Mouse (Mus musculus): ENCODE measurements around the gene Fdps.

Fdps gene

DNA sequence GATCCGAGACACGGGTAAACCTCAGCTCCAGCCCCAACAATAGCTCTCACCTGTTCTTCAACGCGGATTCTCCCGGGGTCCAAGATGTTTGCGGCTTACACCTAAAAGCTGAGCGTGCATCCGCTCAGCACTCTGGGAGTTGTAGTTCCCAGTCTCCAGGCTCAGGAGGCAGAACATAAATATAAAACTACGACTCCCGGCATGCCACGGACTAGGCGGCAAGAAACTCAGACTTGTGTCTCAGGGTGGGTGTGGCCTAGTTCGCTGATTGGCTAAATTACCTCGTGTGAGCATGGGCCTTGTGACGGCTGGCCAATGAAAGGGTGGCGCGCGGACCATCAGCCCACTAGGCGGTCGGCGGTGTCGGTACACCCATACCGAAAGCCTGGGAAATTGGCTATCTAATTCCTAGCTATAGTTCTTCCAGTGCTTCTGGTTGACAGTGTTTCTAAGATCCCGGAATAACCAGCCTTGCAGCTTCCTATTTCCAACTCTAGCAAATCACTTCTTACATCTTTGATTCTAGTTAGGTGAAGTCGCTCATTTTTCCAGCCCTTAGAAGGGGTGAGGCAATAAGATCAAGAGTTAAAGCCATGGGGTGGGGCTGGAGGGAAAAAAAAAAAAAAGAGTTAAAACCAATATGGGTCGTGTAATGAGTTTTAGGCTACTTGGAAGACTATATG is at the start of gene Fdps:
Gene Fdps, minus strand, starts transcription at position 148 of the 683 bp plus-strand sequence.
- DNase-seq: peak; percentile 99

DNA sequence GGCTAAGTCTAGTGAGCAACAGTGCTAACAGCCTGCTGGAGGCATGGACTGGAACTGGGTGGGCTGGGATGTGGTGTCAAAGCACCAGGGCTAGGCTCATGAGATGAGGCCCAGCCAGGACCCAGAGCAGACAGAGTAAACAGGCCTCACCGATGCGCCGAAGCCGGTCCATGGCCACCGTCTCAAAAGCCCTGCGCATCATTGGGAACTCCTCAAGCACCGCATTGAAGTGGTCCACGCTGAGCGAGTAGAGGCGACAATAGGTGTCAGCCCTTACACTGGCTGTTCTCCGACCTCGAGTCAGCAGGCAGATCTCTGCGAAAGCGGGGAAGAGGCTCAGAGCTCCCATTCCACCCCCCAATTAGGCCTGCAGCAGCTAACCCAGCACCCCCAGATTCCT is 46.8 kb upstream of the Fdps start:
- DNase-seq: no peak

DNA sequence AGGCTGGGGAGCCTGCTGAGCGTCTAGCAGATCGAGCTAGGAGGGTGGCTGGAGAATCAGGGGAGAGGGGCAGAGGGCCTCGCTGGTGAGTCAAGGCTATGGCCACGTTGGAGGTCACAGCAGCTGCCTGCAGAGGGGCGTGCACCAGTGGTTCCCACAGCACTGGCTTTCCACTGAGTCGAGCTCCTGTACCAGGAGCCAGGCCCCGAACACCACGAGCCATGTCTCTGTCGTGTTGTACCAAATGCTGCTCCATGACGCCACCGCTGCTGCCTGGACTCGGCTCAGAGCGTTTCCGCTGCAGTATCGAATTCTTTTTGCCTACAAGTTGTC is 46.2 kb upstream of the Fdps start:
- no peak for DNase-seq

DNA sequence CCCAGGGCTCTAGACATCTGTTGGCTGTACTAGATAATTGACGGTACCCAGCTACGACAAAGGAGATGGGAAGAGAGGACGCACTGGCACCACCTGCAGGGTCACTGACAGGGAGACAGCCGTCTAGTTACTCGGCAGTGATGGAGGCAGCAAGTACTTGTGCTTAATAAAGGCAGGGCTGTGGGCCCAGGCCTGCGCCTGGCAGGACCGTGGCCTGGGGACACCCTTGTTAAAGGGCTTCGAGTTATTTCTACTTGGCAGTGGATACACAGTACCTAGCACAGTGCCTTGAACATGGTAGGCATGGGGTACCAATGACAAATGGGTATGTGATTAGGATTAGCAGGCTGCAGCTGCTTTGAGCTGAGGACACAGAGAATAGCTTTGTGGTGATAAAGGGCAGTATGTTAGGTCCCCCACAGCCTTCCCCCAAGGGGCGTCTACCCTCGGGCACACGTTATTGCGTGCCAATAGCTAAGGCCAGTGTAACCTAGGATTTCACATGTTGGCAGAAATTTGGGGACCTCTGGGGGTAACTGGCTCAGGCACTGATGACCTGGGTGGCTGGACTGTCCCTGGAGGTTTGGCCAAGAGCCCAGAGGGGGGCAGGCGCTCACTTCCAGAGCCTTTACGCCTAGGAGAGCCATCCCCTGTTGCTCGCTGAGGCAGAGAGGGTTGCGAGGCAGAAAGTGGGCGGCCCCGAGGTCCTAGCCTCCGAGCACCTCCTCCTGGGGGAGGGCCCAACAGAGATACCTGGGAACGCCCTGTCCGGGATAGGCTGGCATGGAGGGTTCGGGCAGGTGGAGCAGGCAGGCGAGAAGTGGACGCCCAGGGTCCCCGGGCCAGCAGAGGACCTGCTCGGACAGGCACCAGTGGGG is 45.6 kb upstream of the Fdps start:
- peak; percentile 31 for DNase-seq

DNA sequence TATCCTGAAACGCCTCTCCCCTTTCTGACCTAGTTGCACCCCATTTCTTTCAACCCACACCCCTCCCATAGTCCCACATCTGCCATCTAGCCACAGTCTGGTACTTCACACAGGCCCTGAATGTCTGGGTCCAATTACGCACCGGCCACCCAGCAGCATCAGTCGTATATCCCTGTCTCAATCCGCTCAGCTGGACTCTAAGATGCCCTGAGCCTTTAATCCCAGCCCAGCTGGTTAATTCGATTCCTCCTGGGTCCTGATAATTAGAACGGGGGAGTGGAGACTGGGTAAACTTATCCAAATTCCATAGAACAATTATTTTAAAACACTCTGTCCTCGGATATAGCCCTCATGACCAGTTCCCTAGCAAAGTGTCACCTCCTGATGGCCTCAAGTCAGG is 43.8 kb upstream of the Fdps start:
- no peak for DNase-seq

DNA sequence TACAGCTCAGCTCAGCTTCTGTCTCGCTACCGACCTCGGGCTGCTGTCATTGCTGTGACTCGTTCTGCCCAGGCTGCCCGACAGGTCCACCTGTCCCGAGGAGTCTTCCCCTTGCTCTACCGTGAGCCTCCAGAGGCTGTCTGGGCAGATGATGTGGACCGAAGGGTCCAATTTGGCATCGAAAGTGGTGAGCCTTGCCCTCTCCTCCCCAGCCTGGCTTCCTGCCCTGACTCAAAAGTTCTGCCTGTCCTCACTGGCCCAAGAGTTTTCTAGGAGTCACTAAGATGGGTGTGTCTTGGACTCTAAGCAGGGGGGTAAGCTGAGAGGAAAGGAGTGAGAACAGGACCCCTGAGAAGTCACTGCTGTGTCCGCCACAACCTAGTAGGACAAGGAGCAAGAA is 43.1 kb upstream of the Fdps start:
- no peak for DNase-seq

DNA sequence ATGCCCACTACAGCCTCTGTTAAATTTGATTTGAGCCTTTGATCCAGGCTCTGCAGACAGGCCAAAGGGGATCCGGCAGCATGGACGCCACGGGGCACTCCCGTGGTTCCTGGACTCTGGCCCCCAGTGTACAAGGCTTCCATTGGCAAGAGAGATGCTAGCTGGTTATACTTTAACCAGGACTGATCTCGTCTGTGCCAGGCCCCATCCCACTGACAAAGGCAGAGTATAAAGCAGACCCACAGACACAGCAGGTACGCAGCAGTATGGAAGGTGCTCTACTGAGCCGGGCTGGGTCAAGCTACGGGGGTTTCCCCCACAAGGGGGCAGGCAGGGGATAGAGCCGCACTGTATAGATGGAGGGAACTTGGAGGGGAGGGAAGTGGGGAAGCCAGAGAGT is 34.6 kb upstream of the Fdps start:
- no peak for DNase-seq

DNA sequence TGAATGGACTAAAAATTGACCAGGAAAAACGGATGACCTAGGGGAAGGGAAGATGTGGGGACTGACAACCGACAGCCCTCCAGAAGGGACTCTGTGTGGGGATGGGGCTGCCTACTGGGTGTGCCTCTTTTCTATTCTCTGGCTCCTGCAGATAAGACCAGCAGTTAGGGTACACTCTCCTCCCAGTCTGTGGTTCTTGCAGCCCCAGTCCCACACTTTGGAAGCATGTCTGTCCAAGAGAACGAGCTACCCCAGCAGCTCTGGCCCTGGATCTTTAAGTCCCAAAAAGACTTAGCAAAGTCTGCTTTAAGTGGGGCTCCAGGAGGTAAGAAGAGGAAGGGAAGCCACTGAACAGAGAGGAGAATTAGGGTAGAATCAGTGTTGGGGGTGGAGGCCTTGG is 34.2 kb upstream of the Fdps start, which contains the start of gene Pklr:
Gene Pklr, plus strand, starts transcription at position 185 of the 400 bp plus-strand sequence.
- DNase-seq: no peak

DNA sequence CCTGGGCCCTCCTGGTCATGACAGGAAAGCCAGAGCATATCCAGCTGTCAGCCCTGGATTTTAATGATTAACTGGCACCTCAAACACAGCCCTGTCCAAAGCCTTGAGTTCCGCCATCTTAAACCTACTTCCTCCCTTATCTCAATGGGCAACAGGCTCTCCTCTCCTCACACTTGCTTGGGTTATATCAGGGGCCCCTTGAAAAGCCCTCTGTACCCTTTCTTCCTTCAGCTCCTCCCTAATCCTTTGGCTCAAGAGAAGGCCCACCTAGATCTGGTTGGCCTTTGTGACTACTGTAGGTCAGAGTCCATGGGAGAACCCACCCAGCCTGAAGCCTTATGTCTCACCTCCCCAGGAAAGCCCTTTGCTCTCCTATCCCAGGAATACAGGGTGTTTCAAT is 32.0 kb upstream of the Fdps start:
- DNase-seq: no peak

DNA sequence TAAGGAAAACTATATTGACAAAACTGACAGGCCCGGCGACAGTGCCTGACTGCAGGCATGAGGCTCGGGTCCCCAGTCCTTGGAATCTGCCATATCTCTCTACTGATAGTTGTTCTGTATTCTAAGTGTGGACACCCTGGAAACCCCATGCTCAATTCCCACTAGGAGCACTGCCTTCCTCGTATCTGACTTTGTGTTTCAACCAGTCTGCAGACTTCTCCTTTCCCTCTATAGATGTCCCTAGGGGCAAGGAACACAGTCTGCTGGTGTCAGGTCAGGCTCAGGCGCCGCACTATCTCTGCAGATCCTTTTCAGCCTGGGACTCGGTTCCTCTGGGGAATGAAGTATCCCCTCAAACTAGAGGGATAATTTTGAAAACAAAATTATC is 31.3 kb upstream of the Fdps start:
- DNase-seq: no peak

DNA sequence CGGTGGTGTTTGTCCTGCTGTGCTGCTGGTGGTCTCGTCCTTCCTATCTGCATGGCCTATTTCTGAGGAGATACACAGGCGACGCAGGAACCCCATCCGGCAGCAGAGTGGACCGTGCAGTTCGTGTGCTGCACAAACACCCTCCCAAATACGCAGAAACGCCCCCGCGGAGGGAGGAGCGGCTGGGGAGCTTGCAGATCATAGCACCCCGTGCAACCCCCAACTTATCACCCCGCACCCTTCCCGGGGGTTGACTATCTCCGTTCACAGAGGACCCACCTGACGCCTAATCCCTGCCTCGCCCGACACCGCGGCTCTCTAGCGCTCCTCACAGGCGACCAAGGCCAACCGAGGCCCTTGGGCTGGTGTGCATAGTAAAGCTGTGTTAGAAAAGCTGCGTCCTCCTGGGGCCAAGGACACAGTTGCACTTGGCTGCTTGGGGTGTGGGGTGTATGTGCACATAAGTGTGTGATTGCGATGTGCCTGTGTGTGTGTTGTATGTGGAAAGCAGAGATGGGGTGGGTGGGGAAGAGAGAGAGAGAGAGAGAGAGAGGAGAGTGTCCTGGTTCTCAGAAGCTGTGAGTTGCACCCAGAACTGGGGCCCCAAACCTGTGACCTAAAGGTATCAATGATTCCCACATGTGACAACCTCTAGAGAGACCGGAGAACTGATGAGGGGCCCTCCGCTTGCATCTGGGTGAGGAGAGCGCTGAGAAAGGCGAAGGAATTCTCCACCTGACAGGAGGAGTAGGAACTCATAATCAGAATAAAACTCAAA is 30.7 kb upstream of the Fdps start:
- DNase-seq: peak; percentile 38

DNA sequence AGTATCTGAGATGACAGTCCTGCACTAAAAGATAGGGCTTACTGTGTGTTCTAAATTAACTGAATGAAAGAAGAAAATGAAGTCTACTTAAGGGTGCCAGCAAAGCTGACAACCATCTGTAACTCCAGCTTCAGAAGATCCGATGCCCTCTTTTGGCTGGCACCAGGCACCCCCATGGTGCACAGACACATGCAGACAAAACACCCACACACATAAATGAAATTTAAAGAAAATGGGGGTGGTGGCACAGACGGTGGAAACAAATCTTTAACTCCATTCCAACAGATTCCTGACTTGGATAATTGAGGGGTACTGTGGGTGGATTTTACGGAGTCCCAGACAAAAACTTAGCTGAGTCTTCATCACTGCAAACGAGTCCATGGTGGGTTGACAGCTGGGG is 30.1 kb upstream of the Fdps start:
- DNase-seq: no peak

DNA sequence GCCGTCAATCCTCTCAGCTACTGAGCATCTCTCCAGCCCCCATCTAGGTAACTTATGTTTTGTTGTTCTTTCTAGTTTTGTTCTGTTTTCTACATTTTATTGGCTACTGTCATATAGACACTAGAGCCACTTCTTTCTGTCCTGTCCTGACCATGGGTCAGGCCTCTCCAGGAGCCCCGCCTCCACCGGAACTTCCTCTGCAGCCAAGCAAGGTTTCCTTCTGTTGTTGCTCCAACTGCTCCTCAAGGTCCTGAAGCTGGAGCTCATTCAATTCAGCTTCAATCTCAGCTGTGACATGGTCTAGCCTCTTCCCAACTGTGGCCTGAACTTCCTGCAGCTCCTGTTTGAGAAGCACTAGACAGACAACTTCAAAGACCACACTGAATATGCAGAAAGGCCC is 28.1 kb upstream of the Fdps start:
- no peak for DNase-seq

DNA sequence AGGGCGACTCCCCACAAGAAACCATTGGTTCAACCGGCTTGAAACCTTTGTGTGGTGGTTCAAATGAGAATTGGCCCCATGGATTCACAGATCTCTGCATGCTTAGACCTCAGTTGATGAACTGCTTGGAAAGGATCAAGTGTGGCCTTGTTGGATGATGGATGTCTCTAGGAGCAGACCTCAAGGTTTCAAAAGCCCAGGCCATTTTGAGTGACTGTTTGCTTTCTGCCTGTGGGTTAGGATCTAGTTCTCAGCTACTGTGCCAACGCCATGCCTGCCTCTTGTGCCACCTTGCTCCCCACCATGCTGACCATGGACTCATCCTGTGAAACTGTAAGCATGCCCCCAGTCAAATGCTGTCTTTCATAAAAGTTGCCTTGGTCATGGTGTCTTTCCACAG is 24.2 kb upstream of the Fdps start:
- DNase-seq: no peak

DNA sequence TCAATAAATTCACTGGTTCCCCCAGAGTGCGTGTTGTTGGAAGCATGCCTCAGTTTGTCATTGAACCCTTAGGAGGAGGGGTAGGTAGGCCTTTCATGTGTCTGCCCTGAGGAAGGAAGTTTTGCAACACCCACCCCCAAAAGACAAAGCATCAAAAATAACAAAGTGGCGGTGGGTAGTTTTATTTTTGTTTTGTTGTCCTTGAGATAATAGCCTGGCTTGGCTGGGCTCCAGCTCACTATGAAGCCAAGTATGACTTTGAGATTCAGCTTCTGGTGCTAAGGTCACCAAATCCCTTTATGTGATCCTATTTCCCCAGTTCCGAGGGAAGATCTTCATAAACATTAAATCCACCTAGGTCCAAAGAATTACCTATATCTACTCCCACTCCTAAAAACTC is 22.5 kb upstream of the Fdps start:
- DNase-seq: no peak

DNA sequence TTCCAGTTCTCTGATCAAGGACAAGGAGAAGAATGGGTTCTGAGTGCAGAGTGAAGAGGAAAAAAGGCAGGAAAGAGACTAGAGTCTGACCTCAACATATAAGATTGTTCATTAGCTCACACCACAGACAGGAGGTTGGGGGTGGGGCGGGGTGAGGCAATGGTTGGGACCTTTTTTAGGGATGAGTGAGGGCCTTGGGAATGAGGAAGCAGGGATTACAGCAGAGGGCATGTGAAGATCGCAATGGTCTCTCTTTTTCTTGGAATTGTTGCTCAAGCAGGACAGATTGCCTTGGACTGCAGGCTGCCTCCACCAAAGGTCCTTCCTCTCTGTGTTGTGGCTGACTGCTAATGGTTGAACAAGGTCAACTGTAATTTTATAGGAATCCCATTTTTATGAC is 21.6 kb upstream of the Fdps start:
- no peak for DNase-seq

DNA sequence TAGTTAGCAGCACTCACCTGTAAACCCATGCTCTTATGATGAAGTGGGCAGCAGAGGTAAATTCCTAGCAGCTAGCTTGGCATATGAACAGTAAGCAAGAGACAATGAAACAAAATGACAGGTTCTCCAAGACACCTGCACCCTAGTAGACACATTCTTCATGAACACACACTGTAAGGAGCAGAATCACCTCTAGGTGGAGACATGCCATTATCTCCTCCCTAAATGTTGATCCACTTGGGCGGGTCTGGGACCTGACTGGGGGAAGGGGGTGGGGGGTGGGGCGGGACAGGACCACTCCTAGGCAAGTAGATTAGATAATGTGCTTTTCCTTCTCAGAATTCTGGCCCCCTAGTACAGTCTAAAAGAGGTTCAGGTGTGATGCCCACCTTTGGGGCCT is 13.8 kb upstream of the Fdps start:
- no peak for DNase-seq

DNA sequence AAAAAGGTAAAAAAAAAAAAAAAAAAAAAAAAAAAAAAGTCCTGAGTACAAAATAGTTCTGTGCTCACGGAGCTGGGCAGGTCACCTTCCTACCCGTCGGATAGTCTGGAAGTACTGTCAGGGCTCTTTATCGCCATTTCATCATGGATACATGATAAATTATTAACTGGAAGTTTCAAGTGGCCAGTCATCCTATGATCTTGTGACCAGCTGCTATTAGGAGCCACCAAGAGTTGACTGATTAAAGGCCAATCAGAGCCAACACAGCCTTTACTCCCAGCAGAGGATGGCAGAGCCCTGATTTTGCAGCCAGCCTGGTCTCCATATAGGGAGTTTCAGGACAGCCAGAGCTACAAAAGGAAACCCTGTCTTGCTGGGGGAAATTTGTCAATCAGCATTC is 11.3 kb upstream of the Fdps start:
- DNase-seq: no peak

DNA sequence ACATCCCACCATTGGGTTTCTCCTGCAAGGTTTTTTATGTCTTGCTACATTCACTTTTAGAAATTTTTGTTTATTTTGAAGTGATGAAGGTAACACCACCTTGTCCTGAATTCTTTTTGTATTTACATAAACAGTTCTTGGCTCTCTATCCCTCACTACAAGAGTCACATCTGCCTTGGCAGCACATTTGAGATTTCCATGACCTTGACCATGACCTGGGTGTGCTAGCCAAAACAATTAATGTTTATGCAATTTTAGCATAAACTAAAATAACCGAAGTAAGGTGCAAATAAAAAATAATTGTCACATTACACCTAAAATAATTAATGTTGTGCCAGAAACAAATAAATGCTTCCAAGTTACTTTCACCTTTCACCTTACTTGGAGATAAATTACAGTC is 6.4 kb upstream of the Fdps start:
- no peak for DNase-seq

DNA sequence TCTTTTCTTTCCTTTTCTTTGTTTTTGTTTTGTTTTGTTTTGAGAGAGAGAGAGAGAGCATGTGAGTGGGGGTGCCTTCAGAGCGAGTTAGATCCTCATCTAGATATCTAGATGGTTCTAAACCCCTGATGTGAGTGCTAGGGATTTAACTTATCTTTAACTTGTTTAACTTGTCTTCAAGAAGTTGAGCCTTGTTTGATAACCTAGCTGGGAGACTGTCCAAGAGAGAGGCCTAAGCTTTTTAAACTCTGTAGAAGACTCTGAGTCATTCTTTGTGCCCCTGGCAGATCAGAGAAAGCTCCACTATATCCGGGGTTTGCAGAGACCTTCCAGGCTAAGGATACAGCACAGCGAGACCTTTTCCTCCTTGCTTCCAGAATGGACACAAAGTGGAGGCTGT is 5.8 kb upstream of the Fdps start:
- no peak for DNase-seq

DNA sequence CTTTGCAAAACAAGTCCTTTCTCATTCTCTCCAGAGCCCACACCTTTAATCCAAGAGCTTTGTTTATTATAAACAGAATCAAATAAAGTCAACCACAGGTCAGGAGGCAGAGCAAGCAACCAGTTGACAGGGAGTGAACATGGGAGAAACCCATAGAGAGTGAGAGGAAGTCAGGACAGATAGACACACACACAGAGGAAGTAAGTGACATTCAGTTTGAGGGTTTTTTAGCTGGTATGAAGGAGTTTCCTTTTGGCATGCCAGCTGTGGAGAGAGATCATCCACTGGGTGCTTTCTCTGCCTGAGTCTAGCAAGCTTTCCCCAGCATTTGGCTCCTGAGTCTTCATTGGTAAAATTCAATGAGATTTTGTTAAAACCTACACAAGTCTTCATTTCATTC is 5.1 kb upstream of the Fdps start:
- DNase-seq: no peak

DNA sequence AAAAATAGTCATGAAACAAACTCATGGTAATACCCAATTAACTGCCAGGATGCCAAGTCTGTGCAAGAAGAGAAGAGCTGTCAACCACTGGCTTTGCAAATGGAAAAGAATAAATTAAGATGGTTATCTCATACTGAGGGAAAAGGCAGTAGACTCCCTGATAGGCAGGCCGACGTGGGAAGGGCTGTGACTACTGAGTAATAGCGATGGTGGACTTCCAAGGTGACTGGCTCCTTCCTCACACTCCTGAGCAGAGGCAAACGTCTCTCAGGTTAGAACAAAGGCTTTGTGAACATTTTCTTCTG is 1.5 kb upstream of the Fdps start:
- no peak for DNase-seq

DNA sequence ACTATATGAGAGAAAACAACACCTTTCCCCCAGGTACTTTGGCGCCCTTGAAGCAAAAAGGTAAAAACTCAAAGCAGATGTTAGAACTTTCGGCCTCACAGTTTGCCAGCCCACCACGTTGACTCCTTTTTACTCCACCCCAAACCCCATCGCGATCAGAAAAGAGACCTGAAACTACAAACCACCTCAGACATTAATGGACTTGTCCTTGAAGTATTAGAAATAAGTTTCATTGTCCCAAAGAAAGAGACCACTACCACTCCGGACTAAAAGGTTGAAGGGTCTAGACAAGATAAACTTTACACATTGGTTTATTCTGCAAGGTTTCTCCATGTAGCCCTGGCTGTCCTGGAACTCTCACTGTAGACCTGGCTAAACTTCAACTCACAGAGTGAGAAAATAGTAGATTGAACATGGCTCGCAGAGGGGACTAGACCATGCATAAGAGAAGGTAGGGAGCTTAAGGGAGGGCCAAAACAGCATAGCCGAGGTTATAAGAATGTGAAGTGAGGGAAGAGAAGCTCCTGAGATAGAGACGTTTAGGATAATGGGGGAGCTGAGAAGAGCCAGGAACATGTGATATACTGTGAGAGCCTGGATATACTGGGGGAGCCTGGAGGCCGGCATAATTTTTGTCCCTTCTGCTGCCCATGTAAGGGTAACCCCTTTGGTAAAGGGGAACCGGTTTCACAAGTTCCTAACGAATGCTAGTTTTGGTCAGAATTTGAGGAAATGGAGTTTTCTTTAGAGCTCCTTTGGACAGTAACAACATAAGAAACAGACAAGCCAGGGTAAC is 934 bp upstream of the Fdps start:
- no peak for DNase-seq
